Mouse (Mus musculus) ZHBTc4 (cell line): Measurements from ENCODE around the gene Ugt1a9.

Experiments used
- DNase-seq: peaks from one replicate; pipeline ENCODE4 v3.0.0-alpha.2; 2011; ENCODE audit warnings: low read depth, low spot score

Ugt1a9 gene

GRCm38 (mm10) chr1:88235046-88235893, 164.7 kb downstream of the Ugt1a9 start:
- DNase-seq, result no peak

DNA sequence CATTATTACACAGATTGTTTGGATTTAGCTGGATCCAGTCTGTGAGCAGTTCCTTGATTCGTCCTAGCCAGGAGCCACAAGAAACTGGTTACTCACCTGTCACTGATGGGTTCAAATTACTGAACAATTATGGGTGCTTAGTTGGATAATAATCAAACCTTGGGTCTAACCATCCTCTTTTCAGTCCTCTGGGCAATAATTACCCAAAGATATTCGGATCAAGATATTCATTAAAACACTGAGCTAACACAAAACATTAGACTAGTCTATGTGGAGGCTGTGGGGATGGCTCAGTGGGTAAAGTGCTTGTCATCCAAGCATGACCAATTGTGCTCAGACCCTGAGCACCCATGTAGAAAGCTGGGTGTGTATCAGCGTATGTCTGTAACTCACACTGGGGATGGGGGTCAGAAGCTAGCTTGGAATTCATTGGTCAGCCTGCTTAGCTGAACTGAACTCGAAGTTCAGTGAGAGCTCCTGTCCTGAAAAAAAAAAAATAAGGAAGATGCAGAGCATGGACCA, 165.4 kb downstream of the Ugt1a9 start:
- no peak for DNase-seq

DNA sequence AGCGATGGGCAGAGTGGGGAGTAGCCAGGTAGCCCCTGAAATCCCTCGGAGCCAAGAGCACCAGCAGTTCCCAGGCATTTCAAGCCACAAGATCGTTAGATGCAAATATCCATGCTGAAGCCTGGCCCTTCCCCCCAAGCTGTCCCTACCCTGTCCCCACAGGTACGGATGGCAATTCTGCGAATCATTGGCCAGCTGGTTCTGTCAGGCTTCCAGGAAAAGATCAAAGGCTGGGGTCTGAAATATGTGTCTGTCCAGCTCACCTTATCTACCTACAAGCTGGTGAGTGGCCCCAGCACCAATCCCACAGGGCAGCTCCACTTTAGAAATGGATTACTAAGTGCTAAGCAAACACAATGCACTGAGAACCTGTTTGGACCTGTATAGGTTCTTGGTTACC, 166.7 kb downstream of the Ugt1a9 start:
- DNase-seq, result no peak

DNA sequence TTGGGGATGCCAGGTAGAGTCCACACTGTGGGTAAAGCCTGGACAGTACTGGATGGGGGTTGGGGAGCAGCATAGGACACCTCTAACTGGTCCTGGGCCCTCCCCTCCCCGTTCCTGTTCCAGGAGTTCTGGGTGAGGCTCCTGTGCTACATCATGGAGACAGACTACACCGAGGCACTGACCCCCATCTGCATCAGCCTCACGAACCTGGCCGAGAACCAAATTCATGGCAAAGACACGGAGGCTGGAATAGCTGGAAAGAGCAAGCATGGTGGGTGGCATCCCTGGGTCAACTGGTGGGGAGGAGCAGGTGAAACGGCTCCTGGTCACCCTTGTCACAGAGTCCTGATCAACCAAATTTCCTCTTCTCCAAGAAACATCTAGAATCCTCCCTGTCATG, 168.2 kb downstream of the Ugt1a9 start:
- no peak for DNase-seq

DNA sequence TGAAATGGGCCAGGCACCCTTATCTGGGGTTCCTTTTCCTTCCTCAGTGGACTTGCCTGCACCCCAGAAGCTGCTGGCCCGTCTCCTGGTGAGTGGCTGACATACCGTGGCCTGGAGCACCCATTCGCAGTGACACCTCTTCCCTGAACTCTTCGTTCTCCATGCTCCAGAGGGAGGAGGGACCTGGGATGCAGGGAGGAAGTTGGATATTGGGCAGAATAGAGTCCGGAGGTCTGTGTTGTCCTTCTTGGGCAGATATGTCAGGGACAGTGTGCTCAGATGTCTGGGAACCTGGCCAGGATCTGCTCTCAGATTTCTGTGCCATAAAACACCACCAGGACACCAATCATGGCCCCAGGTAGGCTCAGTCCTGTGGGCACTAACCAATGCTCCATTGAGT, 169.5 kb downstream of the Ugt1a9 start:
- no peak for DNase-seq

DNA sequence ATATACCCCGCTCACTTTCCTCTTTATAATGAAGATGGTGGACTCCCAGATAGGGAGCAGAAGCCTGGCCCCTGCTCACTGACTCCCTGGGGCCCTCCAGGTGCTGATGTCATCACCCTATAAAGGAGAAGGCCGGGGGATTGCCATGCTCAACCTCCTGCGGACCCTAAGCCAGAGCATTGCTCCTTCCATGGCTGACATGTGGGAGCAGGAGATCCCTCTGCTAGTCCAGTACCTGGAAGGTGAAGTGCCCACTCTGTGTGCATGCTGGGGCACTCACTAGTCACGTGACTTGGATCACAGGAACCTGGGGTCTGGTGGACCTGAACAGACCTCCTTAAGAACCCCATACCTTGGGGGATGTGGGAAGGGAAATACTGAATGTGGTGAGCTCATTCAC, 170.0 kb downstream of the Ugt1a9 start:
- no peak for DNase-seq

DNA sequence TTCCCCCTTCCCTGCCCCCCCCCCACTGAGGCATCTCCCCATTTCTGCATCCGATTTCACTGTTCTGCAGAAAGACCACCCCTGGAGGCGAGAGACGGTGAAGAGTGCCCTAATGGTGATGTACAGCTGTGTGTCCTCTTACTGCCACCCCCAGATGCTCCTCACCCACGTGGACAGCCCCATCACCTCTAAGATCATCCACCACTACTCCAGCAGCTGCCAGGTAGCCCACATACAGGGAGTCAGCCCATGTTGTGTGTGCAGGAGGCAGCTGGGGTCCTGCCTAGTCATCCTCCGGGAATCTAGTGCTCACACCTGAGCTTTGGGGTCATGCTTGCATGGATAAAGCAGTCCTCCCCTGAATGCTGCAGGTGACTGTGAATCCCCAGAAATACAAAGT, 173.3 kb downstream of the Ugt1a9 start:
- DNase-seq, result no peak

DNA sequence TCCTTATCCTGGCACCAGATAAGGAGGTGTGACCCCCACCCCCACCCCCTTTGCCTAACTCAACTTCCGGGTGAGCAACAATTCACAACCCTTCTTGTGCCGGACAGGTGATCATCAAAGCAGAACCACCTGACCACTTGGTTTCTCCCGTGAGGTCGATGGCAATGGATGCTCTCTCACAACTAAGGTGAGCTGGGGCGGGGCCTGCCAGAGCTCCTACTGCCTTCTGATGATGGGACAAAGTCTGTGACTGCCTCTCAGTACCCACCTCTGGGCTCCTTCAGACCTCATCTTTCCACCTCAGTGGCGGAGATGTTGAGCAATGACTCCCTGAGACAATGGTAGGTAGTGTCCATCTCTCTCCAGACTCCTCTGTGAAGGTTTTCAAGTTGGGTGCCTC, 175.3 kb downstream of the Ugt1a9 start:
- no peak for DNase-seq

GRCm38 (mm10) chr1:88246386-88246785, 175.8 kb downstream of the Ugt1a9 start:
- no peak for DNase-seq

GRCm38 (mm10) chr1:88247660-88248059, 177.1 kb downstream of the Ugt1a9 start:
- DNase-seq, result no peak

DNA sequence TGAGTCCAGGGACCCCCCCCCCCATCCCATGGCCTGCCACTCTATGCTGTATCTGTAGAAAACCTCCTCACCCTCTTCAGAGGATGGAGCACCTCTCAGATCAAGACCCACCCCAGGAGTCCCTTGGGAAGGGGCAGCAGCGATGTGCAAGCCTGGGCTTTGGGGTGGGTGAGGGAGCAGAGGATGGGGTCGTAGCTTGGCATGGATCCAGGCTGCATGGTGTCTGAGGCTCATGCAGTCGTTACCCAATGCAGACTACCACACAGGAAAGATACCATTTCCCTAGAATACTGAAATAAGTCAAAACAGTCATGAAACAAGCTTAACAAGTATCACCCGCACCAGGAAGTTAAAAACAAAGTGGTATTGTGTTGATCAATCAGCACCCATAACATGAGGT, 178.1 kb downstream of the Ugt1a9 start:
- DNase-seq, result no peak

DNA sequence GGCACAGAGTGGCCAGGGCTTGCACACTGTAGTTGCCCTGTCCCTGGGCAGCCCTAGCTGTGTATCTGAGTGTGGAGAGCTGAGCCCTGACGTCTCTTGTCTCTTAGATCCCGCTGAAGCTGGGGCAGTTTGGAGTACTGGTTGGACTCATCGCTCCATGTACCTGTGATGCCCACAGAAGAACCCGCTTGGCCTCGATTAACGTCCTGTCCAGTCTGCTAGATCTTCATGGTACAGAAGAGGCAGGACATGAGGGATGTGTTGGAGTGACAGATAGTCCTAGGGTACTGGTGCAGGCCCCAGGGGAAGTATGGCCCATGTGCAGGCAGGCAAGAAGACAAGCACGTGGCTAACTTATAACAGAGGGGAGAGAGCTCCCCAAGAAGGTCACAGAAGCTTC, 179.0 kb downstream of the Ugt1a9 start:
- DNase-seq, result no peak

- DNase-seq, result no peak
Measured at GRCm38 (mm10) chr1:88250023-88250422, 179.4 kb downstream of the Ugt1a9 start.

DNA sequence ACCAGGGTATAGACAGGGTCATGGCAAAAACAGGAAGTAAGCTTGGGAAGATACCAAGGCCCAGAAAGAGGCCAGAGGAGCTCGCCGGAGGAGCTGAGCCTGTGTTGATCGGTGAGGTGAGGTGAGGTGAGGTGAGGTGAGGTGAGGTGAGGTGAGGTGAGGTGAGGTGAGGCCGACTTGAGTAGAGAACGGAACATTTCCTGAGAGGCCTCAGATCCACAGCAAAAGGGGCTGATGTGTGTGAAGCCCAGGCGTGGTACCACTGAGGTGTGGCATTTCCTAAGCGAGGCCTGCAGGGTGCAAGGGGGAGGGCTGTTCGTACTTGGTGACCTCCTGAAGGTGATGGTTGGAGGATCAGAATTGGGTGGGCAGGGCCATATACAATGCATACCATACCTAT, 182.5 kb downstream of the Ugt1a9 start:
- DNase-seq, result no peak

GRCm38 (mm10) chr1:88253540-88253939, 182.9 kb downstream of the Ugt1a9 start:
- DNase-seq, result no peak

DNA sequence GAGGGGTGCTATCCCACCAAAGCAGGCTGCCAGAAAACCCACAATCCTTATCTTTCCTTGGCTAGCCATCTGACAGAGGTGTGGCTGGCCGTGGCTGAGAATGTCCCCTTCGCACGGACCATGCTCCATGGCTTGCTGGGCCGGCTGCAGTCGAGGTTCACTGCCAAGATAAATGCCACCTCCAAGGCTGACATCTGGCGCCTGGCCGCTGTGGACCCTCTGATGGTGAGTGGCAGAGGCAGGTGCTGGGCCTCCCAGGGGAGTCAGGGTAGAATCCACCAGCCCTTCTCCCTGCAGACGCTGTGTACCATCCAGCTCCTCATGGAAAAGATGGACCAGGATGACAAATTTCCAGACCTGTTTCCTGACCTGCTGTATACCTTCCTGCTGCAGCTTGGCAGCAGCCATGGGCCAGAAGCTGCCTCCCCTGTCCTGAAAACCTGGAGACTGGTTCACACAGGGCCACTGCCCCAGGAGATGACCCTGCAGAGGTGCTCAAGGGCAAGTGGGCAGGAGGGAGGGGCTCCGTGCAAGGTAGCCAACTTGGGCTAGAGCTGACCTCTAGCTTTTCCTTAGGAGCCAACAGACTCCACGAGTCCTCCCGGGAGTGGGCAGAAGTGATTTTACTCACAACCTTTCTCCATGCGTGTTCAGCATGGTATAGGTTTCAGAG, 184.3 kb downstream of the Ugt1a9 start:
- DNase-seq, result no peak

DNA sequence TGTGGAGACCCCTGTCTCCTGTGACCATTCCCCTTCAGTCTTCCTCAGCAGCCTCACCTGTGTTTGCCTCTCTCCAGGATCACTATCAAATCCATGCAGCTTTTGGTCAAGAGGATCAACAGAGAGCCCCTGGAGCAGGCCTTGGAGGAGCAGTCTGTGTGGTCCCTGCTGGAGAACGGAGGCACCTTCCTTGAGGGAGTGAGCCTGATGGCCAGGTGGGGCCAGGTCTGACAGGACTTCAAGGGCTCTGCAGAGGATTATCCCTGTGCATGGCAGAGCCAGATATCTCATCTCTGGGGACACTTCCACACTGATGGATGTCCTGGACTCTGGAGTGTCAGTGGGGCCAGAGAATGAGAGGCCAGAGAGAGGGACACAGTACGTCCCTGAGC, 184.9 kb downstream of the Ugt1a9 start:
- DNase-seq, result no peak

DNA sequence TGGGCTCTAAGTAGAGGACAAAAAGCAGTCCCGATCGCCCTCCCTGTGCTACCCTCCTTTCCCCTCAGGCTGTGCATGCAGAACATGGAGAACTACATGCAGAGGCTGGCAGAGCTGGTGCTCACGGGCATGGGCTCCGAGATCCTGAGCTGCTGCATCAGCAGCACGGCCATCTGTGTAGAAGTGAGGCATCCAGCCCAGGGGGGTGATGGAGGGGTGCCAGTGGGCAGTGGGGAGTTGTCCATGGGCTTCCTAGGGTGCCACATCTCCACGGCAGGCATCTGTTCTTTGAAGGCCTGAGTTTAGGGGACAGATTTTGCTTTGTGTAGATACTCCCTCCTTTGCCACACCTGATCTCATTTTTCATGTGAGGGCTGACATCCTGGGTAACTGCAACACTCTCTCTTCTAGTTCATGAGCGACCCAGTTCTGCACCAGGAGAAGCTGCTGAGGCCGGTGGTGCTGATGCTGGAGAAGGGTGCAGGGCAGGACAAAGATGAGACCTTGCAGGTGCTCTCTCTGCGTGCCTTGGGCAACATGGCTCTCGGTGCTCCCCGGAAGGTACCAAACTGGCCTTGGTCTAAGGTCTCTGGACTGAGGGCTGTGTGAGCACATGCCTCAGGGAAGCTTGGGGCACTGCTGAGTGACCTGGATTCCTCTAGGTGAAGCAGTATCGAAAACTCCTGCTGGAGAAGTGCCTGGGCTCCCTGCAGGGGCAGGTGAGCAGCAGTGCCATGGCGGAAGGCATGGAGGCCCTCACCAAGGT, 185.6 kb downstream of the Ugt1a9 start:
- DNase-seq, result no peak

DNA sequence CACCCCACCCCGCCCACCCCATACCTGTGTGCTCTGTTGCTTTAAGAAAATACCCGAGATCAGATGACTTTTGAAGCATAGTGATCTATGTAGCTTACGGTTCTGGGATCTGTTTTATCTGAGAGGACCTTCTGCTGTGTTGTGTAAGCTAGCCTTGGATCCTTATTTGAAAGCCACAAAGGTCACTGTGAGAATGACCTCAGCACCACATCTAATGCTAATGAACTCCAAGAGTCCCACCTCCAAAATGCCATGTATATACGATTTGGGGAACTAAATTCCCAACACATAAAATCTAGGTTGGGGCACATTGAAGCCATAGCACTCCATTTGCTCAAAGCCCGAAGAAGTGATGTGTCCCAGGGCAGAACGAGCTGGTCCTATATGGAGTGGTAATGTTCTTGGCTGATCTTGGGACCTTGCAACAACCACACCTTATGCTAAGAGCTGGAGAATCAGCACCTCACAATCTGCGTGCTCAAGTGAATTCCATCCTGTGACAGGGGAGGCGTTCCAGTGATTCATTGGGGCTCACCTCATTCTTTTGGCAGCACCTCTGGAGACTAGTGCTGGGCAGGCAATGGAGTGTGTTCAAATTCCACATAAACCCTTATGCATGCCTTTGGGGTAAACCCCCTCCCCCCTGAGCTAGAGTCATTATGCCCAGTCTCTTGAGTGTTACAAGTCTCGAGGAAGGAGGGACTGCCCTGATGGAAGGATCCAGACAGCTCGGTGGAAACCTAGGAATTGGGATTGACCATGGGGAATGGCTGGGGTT, 186.5 kb downstream of the Ugt1a9 start:
- peak; percentile 42 for DNase-seq

GRCm38 (mm10) chr1:88257681-88258080, 187.1 kb downstream of the Ugt1a9 start:
- no peak for DNase-seq

GRCm38 (mm10) chr1:88258361-88258760, 187.8 kb downstream of the Ugt1a9 start:
- no peak for DNase-seq
